Mouse (Mus musculus) midbrain, postnatal 0 days (tissue): ENCODE measurements around the gene Rtn4ip1. TPM values are rescaled to one million over a fixed set of nuclear protein-coding genes. Genes with fewer than 3 reads are reported as not detected.

Experiments used
- ATAC-seq: fragments of 200-750 bp; cut with Nextera tagmentation; 2 replicates; pipeline ENCODE4 v1.8.0; 2017; ENCODE audit warnings: moderate number of reproducible peaks, mild to moderate bottlenecking, moderate TSS enrichment, moderate library complexity; ENCODE audit not compliant: low FRiP score
- DNase-seq: peaks from one replicate; pipeline ENCODE4 v3.0.0-alpha.2; 2015; ENCODE audit warnings: low spot score
- H3K27ac ChIP-seq: fragments of 300-500 bp; sonication (generic); 2 replicates; pipeline ENCODE4 v1.5.1; 2014; ENCODE audit warnings: low read depth, mild to moderate bottlenecking, low read length, mixed read lengths
- H3K27me3 ChIP-seq: fragments of 300-500 bp; sonication (generic); 2 replicates; pipeline ENCODE4 v1.6.1; 2014; ENCODE audit warnings: low read length, control low read depth, mixed read lengths; ENCODE audit not compliant: insufficient read depth
- H3K36me3 ChIP-seq: fragments of 300-500 bp; sonication (generic); 2 replicates; pipeline ENCODE4 v1.6.1; 2014; ENCODE audit warnings: low read length, control low read depth, mixed read lengths; ENCODE audit not compliant: insufficient read depth
- H3K4me1 ChIP-seq: fragments of 300-500 bp; sonication (generic); 2 replicates; pipeline ENCODE4 v1.6.1; 2014; ENCODE audit warnings: mild to moderate bottlenecking, control low read depth, antibody characterized with exemption, low read length, mixed read lengths; ENCODE audit not compliant: insufficient read depth
- H3K4me2 ChIP-seq: fragments of 300-500 bp; sonication (generic); 2 replicates; pipeline ENCODE4 v1.6.1; 2014; ENCODE audit warnings: low read depth, mild to moderate bottlenecking, low read length, mixed read lengths; ENCODE audit not compliant: poor library complexity, severe bottlenecking
- H3K4me3 ChIP-seq: fragments of 300-500 bp; sonication (generic); 2 replicates; pipeline ENCODE4 v1.5.1; 2014; ENCODE audit warnings: low read depth, mild to moderate bottlenecking, low read length, moderate library complexity
- H3K9ac ChIP-seq: fragments of 300-500 bp; sonication (generic); replicated peaks from 2 replicates; pipeline ENCODE4 v1.6.1; 2014; ENCODE audit warnings: mild to moderate bottlenecking, low read length, moderate library complexity, mixed read lengths; ENCODE audit not compliant: poor library complexity, severe bottlenecking
- H3K9me3 ChIP-seq: fragments of 300-500 bp; sonication (generic); 2 replicates; pipeline ENCODE4 v1.6.1; 2016; ENCODE audit warnings: low read length, control low read depth
- CTCF ChIP-seq: IDR thresholded peaks from 2 replicates; pipeline ENCODE4 v1.5.1; 2016; ENCODE audit warnings: antibody characterized with exemption, mild to moderate bottlenecking
- WGBS: fragments of 180-500 bp; shearing (Covaris S2); extraction: QIAGEN DNeasy Blood & Tissue Kit; methylation state at CpG from one replicate; pipeline ENCODE4 v1.1.7; 2014; 5-methylcytosine and 5-hydroxymethylcytosine counted together
- polyA plus RNA-seq: library from polyadenylated mRNA; unstranded; fragments of >200 nt; fragmentation: Nextera tagmentation; extraction: Ambion mirVana; gene quantifications from 2 replicates; pipeline ENCODE4 v1.2.1, GENCODE M21; 2015
- total RNA-seq: library from RNA; depleted of rRNA; stranded (reverse); fragments of >200 nt; gene quantifications from 2 replicates; pipeline ENCODE4 v1.2.3, GENCODE M21; 2014

Rtn4ip1 gene
- total and polyA plus RNA-seq, 2 experiments from 2014 or later = 3.7 to 8.9 TPM

DNA sequence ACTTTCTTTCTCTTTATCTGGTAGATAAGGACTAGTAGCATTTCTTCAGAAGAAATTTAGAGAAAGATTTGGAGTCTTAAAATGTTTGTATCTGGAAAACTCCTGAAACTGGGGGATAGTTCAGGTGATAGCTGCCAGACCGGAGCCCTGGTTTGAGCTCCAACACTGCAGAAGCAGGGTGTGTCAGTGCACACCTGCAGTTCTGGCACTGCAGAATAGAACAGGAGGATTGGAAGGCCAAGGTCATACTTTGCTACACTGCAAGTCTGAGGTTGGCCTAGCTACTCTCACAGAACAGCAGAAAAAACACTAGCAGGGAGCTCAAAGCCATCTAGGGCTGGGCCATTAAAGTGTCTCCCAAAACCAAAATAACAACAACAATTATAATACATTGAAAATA, 3.0 kb downstream of the Rtn4ip1 start:
- TF ChIP-seq CTCF = no peak
- 100% methylated on average over 1 of the region's 1 CpGs for WGBS
- no peak for DNase-seq
- Histone ChIP-seq H3K4me2 (no peak overlapping the region), H3K36me3 (no peaks in the 10 kb centered on the region), H3K27ac (no peak overlapping the region), H3K4me1 (no peaks in the 10 kb centered on the region), H3K27me3 (no peaks in the 10 kb centered on the region), H3K9ac (no peak overlapping the region), H3K4me3 (no peak overlapping the region), H3K9me3 (no peaks in the 10 kb centered on the region)
- ATAC-seq = no peak

- Histone ChIP-seq H3K36me3 (no peaks in the 10 kb centered on the region), H3K9me3 (no peaks in the 10 kb centered on the region), H3K4me1 (no peaks in the 10 kb centered on the region), H3K27ac (no peak overlapping the region), H3K4me2 (no peak overlapping the region), H3K27me3 (no peaks in the 10 kb centered on the region), H3K9ac (no peak overlapping the region), H3K4me3 (no peak overlapping the region)
- DNase-seq (no peak), ATAC-seq (no peak)
- no peak for TF ChIP-seq CTCF
- 90% methylated on average over 12 of the region's 12 CpGs for WGBS
Observed at GRCm38 (mm10) chr10:43910032-43910872, 8.6 kb downstream of the Rtn4ip1 start.

- no peaks in the 10 kb centered on the region for H3K4me1 ChIP-seq
- DNase-seq = no peak
- no peaks in the 10 kb centered on the region for H3K36me3 ChIP-seq
- H3K9ac ChIP-seq = no peak overlapping the region
- TF ChIP-seq CTCF = no peak
- H3K4me2 ChIP-seq = no peak overlapping the region
- H3K27ac ChIP-seq = no peak overlapping the region
- no peaks in the 10 kb centered on the region for H3K27me3 ChIP-seq
- no peak overlapping the region for H3K4me3 ChIP-seq
- WGBS = 93% methylated on average over 8 of the region's 8 CpGs
- H3K9me3 ChIP-seq = no peaks in the 10 kb centered on the region
- no peak for ATAC-seq
Observed at GRCm38 (mm10) chr10:43910873-43911142, 9.2 kb downstream of the Rtn4ip1 start.

DNA sequence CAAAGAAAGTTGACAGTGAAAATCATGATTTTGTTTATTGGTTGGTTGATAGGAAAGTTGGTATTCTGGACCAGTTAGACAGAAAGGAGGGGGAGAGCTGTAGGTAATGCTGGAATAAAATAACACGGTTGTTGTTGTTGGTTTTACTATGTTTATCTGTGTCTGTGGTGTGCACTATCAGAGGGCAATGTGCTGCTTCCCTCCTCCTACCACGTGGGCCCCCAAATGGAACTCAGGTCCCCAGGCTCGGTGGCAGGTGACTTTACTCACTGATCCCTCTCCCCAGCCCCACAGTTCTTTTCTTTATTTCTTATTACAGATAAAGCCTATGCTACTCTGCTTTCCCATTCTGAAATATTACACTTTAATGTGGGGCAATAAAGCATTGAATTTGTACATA, 10.6 kb downstream of the Rtn4ip1 start:
- no peak overlapping the region for H3K27ac ChIP-seq
- H3K4me1 ChIP-seq = no peaks in the 10 kb centered on the region
- no peak for DNase-seq
- H3K36me3 ChIP-seq = no peaks in the 10 kb centered on the region
- no peaks in the 10 kb centered on the region for H3K27me3 ChIP-seq
- no peak for TF ChIP-seq CTCF
- H3K9ac ChIP-seq = no peak overlapping the region
- WGBS = 90% methylated on average over 3 of the region's 3 CpGs
- H3K4me3 ChIP-seq = no peak overlapping the region
- no peaks in the 10 kb centered on the region for H3K9me3 ChIP-seq
- H3K4me2 ChIP-seq = no peak overlapping the region
- no peak for ATAC-seq

- H3K4me3 ChIP-seq = no peak overlapping the region
- TF ChIP-seq CTCF = no peak
- no peaks in the 10 kb centered on the region for H3K9me3 ChIP-seq
- no peak overlapping the region for H3K27ac ChIP-seq
- no peaks in the 10 kb centered on the region for H3K4me1 ChIP-seq
- no peak overlapping the region for H3K4me2 ChIP-seq
- 84% methylated on average over 12 of the region's 12 CpGs for WGBS
- ATAC-seq = no peak
- H3K27me3 ChIP-seq = no peaks in the 10 kb centered on the region
- no peak overlapping the region for H3K9ac ChIP-seq
- DNase-seq = no peak
- H3K36me3 ChIP-seq = no peaks in the 10 kb centered on the region
Observed at GRCm38 (mm10) chr10:43916181-43916580, 14.6 kb downstream of the Rtn4ip1 start.

GRCm38 (mm10) chr10:43916737-43917136, 15.1 kb downstream of the Rtn4ip1 start:
- ATAC-seq (no peak), DNase-seq (no peak)
- Histone ChIP-seq H3K27me3 (no peaks in the 10 kb centered on the region), H3K27ac (no peak overlapping the region), H3K36me3 (peaks cover 3% of the 10 kb centered on the region; the same call in 1 of the 2 replicates), H3K4me2 (no peak overlapping the region), H3K9ac (no peak overlapping the region), H3K4me1 (no peaks in the 10 kb centered on the region), H3K9me3 (no peaks in the 10 kb centered on the region), H3K4me3 (no peak overlapping the region)
- WGBS = 85% methylated on average over 2 of the region's 2 CpGs
- TF ChIP-seq CTCF = no peak
